Mouse (Mus musculus) ES-E14 (cell line): ENCODE measurements around the gene Islr.

Experiments used
- CHD2 ChIP-seq: IDR thresholded peaks from 2 replicates; pipeline ENCODE4 v1.6.1; 2014; ENCODE audit warnings: mild to moderate bottlenecking, low read depth, low read length, inconsistent platforms
- HCFC1 ChIP-seq: IDR thresholded peaks from 2 replicates; pipeline ENCODE4 v1.6.1; 2012; ENCODE audit warnings: low read length, inconsistent platforms, borderline replicate concordance; ENCODE audit not compliant: insufficient read depth
- ZC3H11A ChIP-seq: IDR thresholded peaks from 2 replicates; pipeline ENCODE4 v1.6.1; 2012; ENCODE audit warnings: low read depth, mild to moderate bottlenecking, inconsistent platforms, low read length, borderline replicate concordance
- ZNF384 ChIP-seq: IDR thresholded peaks from 2 replicates; pipeline ENCODE4 v1.6.1; 2012; ENCODE audit warnings: low read depth, low read length, inconsistent platforms

GRCm38 (mm10) chr9:58125811-58126210 is 78.3 kb downstream of the Islr start:
- TF ChIP-seq ZC3H11A (no peak), HCFC1 (no peak), CHD2 (no peak), ZNF384 (no peak)
